Mouse (Mus musculus) neutrophil, adult 83 days (primary cell): Measurements from ENCODE around the gene Brox. TPM values are rescaled to one million over a fixed set of nuclear protein-coding genes. Genes with fewer than 3 reads are reported as not detected.

Experiments used
- total RNA-seq, 2 experiments: library from RNA; stranded (reverse); gene quantifications; one replicate each; pipeline ENCODE4 v1.2.4; 2023

The Brox gene
- 10 to 100 TPM; 29.4 to 32.6 TPM for total RNA-seq

GRCm38 (mm10) chr1:183296877-183297383, at the start of gene Brox:
TSS of gene Brox (minus strand) at chr1:183297269.

GRCm38 (mm10) chr1:183296465-183296864, 604 bp downstream of the Brox start, which contains the start of gene Aida:
TSS of gene Aida (plus strand) at chr1:183296590.

Other genes with a start within 250 kb of the Brox start
- 1 to 10 TPM; 5.0 to 9.7 TPM for gene Disp1, start 75.7 kb downstream of the Brox start, total RNA-seq
- gene Aida, start 679 bp downstream of the Brox start, total RNA-seq: 10 to 100 TPM; 33.2 to 36.3 TPM
- 10 to 100 TPM; 90.7 to 91.6 TPM for gene Mia3, start 72.3 kb upstream of the Brox start, total RNA-seq
- gene Taf1a, start 91.7 kb upstream of the Brox start, total RNA-seq: 1 to 10 TPM; 4.3 to 5.3 TPM
- gene Hhipl2, start 120.9 kb upstream of the Brox start, total RNA-seq: not detected